Mouse (Mus musculus) heart, postnatal 0 days (tissue): ENCODE measurements at regions not wholly inside any gene's neighbourhood (a gene's known extent, or its start where the extent isn't known, plus 50 kb on each side); places are given as distances from the start of the nearest gene placed in this dataset.

ENCODE experiments used
- CTCF ChIP-seq: IDR thresholded peaks from 2 replicates; pipeline ENCODE4 v1.5.1; 2016; ENCODE audit warnings: antibody characterized with exemption, control low read depth, low read depth
- EP300 ChIP-seq: IDR thresholded peaks from 2 replicates; pipeline ENCODE4 v1.6.1; 2016; ENCODE audit warnings: antibody characterized with exemption, low read depth

- no peak for TF ChIP-seq CTCF
- TF ChIP-seq EP300: no peak
Observed at GRCm38 (mm10) chrX:99360095-99360890, 110.8 kb downstream of the Pja1 start.
